Mouse (Mus musculus) embryonic stem cell, embryonic (primary cell): ENCODE results near the gene Vars.
"Not testable (repeated sequence)": the region's sequence is repeated elsewhere in the genome, so short reads cannot be mapped to it uniquely, and the experiment has no call there.

Source experiments
- CTCF ChIA-PET, 4 experiments: fragments of 300-600 bp in 2 of 4; fragments of 350-600 bp in 2 of 4; sonication (Branson Sonifier 250); formaldehyde crosslinking; loops; one replicate each; lab custom pipeline; 2022; ENCODE audit warnings: inconsistent platforms in 2 of 4; lab: Charles Lee
- POLR2A ChIA-PET, 4 experiments: fragments of 300-600 bp in 2 of 4; fragments of 350-600 bp in 2 of 4; sonication (Branson Sonifier 250); formaldehyde crosslinking; loops; one replicate each; lab custom pipeline; 2022; ENCODE audit warnings: antibody characterized with exemption in 4 of 4, inconsistent platforms in 1 of 4; lab: Charles Lee

The Vars gene

DNA sequence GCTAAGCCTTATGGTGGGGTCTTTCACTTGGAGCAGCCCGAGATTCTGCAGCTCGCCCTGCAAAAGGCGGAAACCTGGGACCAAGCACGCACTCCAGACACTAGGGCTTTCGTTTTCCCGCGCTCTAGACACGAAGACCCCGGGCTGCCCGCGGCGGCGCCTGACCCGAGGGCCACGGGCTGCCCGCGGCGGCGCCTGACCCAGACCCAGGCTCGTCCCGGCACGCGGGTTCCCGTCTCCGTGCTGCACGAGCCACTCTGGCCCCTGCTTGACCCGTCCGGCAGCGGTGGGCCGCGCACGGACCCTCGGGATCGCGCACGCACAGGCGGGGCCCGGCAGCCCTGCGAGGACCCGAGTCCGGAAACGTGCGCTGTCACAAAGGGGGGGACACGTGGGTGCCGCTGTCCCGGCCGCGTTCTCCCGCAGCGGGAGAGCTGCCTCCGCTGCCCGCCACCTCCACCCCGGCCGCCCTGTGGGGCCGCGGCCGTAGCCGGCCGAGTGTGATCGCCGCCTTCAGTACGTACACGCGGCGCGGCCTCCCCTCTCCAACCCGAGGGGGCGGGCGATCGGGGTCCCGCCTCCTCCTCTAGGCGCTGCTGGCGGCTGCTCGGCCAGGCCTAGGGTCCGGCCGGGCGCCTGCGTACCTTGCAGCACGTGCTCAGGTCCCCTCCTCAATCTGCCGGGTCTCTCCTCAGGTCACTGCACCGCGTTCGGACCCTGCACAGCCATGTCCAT, at the start of gene Vars:
Gene Vars, plus strand, starts transcription at position 271 of the 735 bp plus-strand sequence.
- ChIA-PET POLR2A (interaction anchor here (0.5 to 7.1 kb wide), 54 partner anchors 7 to 245 kb away, joined by 3 to 51 read pairs (median 4); partner anchors contain the start of genes Ddah2 (in 2 of the 4), Ddx39b (in 2 of the 4), Lsm2 (in 2 of the 4) and Ly6g6e (in 2 of the 4)), CTCF (interaction anchor here in 3 of 4 experiments (0.6 to 1.3 kb wide), 4 partner anchors 48 to 177 kb away, joined by 3 read pairs; partner anchors contain the start of gene Neu1 (in 1 of the 3))

- ChIA-PET CTCF (interaction anchor here in 3 of 4 experiments (0.6 to 1.9 kb wide), 48 partner anchors 11 to 581 kb away, joined by 3 to 13 read pairs (median 4); partner anchors contain the start of genes Lsm2 (in 2 of the 3), Neu1 (in 2 of the 3), Atf6b (in 1 of the 3) and C2 (in 1 of the 3)), POLR2A (interaction anchor here (0.6 to 9.1 kb wide), 193 partner anchors 9 to 1043 kb away, joined by 3 to 216 read pairs (median 5); partner anchors contain the start of genes Agpat1 (in 3 of the 4), H2-DMa (in 3 of the 4), Hspa1a (in 3 of the 4) and Hspa1l (in 3 of the 4))
Observed at GRCm38 (mm10) chr17:34951636-34952377, 49.0 kb upstream of the Vars start.

DNA sequence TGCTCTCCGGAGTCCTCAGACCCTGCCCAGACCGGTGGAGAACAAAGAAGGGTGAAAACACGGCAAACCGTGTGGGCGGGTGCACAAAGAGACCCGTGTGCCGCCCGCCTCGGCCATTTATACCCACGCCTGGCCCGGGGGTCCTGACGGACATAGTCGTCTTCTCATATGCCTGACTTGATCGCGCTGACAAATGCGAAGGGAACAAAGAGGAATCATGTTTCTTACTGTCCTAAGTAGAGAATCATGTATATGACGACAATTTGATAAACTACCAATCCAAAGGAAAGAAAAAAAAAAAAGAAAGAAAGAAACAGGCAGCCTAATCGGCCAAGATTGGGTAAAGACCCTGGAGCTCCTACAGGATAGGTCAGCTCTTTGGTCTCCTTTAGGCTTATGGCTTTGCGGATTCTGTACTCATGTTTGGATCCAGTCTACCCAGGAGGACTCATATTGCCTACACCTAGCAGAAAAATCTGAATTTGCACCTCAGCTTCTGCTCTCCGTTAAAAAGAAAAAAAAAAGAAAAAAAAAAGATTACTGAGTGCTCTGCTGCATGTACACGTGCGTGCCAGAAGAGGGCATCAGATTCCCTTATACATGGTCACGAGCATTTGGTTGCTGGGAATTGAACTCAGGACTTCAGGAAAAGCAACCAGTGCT, 48.3 kb upstream of the Vars start:
- ChIA-PET POLR2A (interaction anchor here (0.6 to 9.1 kb wide), 212 partner anchors 10 to 1044 kb away, joined by 3 to 216 read pairs (median 4); partner anchors contain the start of genes Atf6b (in 3 of the 4), D17H6S53E (in 3 of the 4), Ehmt2 (in 3 of the 4) and Hspa1a (in 3 of the 4)), CTCF (interaction anchor here (0.6 to 1.7 kb wide), 53 partner anchors 11 to 1076 kb away, joined by 3 to 13 read pairs (median 4); partner anchors contain the start of genes Lsm2 (in 2 of the 4), Neu1 (in 2 of the 4), Atf6b (in 1 of the 4) and C2 (in 1 of the 4))

GRCm38 (mm10) chr17:34953258-34953657, 47.5 kb upstream of the Vars start:
- ChIA-PET POLR2A (interaction anchor here in 3 of 4 experiments (0.7 to 9.1 kb wide), 31 partner anchors 10 to 701 kb away, joined by 3 to 216 read pairs (median 10); partner anchors contain the start of genes Lsm2 (in 2 of the 3), Gm20547 (in 1 of the 3), Hspa1a (in 1 of the 3) and Hspa1b (in 1 of the 3)), CTCF (interaction anchor here in 3 of 4 experiments (0.7 to 1.7 kb wide), 4 partner anchors 25 to 203 kb away, joined by 7 to 9 read pairs (median 8); partner anchors contain the start of gene Lsm2 (in 1 of the 3))

- CTCF ChIA-PET: no interaction called here
- POLR2A ChIA-PET: interaction anchor here in 2 of 4 experiments (0.8 to 1.6 kb wide), 2 partner anchors 20 to 106 kb away, joined by 3 to 5 read pairs; partner anchors contain the start of gene Ddah2 (in 1 of the 2)
Observed at GRCm38 (mm10) chr17:34953904-34954303, 46.9 kb upstream of the Vars start.

DNA sequence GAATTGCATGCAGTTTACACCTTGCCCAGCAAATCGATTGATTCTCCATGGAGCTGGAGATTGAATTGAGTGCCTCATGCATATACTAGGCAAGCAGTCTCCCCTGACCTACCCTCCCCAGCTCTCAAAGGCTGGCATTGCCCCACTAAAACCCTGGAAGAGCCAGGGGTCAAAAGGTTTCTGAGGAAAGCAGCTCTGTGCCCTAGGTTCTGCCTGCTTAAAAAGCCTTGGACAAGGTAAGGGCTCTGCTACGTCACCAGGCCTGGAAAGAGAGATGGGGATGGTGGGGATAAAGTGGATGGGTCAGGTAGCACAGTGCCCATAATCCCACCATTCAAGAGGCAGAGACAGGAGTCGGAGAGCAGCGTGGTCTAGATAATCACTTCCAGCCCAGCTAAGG, 46.0 kb upstream of the Vars start:
- CTCF ChIA-PET: interaction anchor here in 2 of 4 experiments (0.6 to 1.2 kb wide), 3 partner anchors 27 to 1063 kb away, joined by 3 to 5 read pairs (median 3); partner anchors contain the start of gene Lsm2 (in 1 of the 2)

GRCm38 (mm10) chr17:34955884-34956283, 44.9 kb upstream of the Vars start:
- CTCF ChIA-PET: interaction anchor here in 2 of 4 experiments (0.5 to 1.3 kb wide), 4 partner anchors 24 to 132 kb away, joined by 3 read pairs; partner anchors contain the start of gene Lsm2 (in 1 of the 2)
- POLR2A ChIA-PET: interaction anchor here in 3 of 4 experiments (0.6 to 3.0 kb wide), 13 partner anchors 8 to 615 kb away, joined by 3 to 32 read pairs (median 4); partner anchors contain the start of genes Lsm2 (in 2 of the 3), Csnk2b (in 1 of the 3), Ddx39b (in 1 of the 3) and Gm20481 (in 1 of the 3)

More for the DNA sequence above, 46.0 kb upstream of the Vars start:
- POLR2A ChIA-PET: interaction anchor here in 3 of 4 experiments (0.8 to 3.0 kb wide), 15 partner anchors 9 to 614 kb away, joined by 3 to 32 read pairs (median 4); partner anchors contain the start of genes Csnk2b (in 1 of the 3), Ddah2 (in 1 of the 3), Gm20481 (in 1 of the 3) and Gpank1 (in 1 of the 3)

- CTCF ChIA-PET: interaction anchor here in 2 of 4 experiments (0.9 to 1.3 kb wide), 2 partner anchors 23 to 131 kb away, joined by 3 read pairs; no protein-coding TSS in a partner anchor
- POLR2A ChIA-PET: interaction anchor here in 3 of 4 experiments (0.7 to 3.0 kb wide), 13 partner anchors 8 to 285 kb away, joined by 3 to 32 read pairs (median 4); partner anchors contain the start of genes Lsm2 (in 2 of the 3), Csnk2b (in 1 of the 3), Ddx39b (in 1 of the 3) and Gm20481 (in 1 of the 3)
Observed at GRCm38 (mm10) chr17:34956340-34956739, 44.4 kb upstream of the Vars start.

GRCm38 (mm10) chr17:34957291-34957690, 43.5 kb upstream of the Vars start:
- POLR2A ChIA-PET: interaction anchor here in 2 of 4 experiments (1.2 to 3.0 kb wide), 4 partner anchors 10 to 24 kb away, joined by 4 to 32 read pairs (median 9); partner anchors contain the start of genes Lsm2 (in 2 of the 2) and Gm20481 (in 1 of the 2)
- CTCF ChIA-PET: not testable (repeated sequence)

- CTCF ChIA-PET: not testable (repeated sequence)
Observed at GRCm38 (mm10) chr17:34957966-34958365, 42.8 kb upstream of the Vars start.

DNA sequence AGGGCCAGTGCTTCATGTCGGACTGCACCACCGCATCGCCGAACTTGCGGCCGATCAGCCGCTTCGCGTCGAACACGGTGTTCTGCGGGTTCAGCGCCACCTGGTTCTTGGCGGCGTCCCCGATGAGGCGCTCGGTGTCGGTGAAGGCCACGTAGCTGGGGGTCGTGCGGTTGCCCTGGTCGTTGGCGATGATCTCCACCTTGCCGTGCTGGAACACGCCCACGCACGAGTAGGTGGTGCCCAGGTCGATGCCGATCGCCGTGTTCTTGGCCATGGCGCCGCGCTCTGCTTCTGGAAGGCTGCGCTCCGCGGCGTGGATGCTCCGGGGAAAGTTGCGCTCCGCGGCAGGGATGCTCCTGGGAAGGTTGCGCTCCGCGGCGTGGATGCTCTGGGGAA, 42.1 kb upstream of the Vars start:
- CTCF ChIA-PET: not testable (repeated sequence)
- POLR2A ChIA-PET: interaction anchor here in 3 of 4 experiments (0.5 to 9.5 kb wide), 18 partner anchors 8 to 852 kb away, joined by 3 to 216 read pairs (median 3); partner anchors contain the start of genes Hspa1l (in 2 of the 3), H2-DMa (in 1 of the 3), Hspa1a (in 1 of the 3) and Lsm2 (in 1 of the 3)

More at GRCm38 (mm10) chr17:34957966-34958365, 42.8 kb upstream of the Vars start:
- POLR2A ChIA-PET: not testable (repeated sequence)

GRCm38 (mm10) chr17:34959130-34959778, 41.5 kb upstream of the Vars start, which contains the start of gene Hspa1b:
Hspa1b (minus strand) TSS chr17:34959238.
- CTCF ChIA-PET: not testable (repeated sequence)
- POLR2A ChIA-PET: interaction anchor here (0.5 to 9.5 kb wide), 19 partner anchors 8 to 852 kb away, joined by 3 to 216 read pairs (median 3); partner anchors contain the start of genes Hspa1l (in 2 of the 4), H2-DMa (in 1 of the 4), Hspa1a (in 1 of the 4) and Lsm2 (in 1 of the 4)

GRCm38 (mm10) chr17:34959881-34960515, 40.8 kb upstream of the Vars start:
- ChIA-PET CTCF (interaction anchor here in 3 of 4 experiments (0.6 to 0.8 kb wide), 4 partner anchors 99 to 650 kb away, joined by 3 to 13 read pairs (median 6); partner anchors contain the start of gene D17H6S53E (in 1 of the 3)), POLR2A (interaction anchor here (0.7 to 9.5 kb wide), 14 partner anchors 7 to 841 kb away, joined by 3 to 216 read pairs (median 3); partner anchors contain the start of genes H2-DMa (in 1 of the 4), Hspa1l (in 1 of the 4) and Lsm2 (in 1 of the 4))

GRCm38 (mm10) chr17:34960702-34961493, 39.9 kb upstream of the Vars start:
- ChIA-PET CTCF (interaction anchor here in 3 of 4 experiments (0.6 to 0.8 kb wide), 4 partner anchors 98 to 649 kb away, joined by 3 to 13 read pairs (median 6); partner anchors contain the start of gene D17H6S53E (in 1 of the 3)), POLR2A (interaction anchor here in 2 of 4 experiments (0.7 to 9.5 kb wide), 8 partner anchors 10 to 119 kb away, joined by 3 to 216 read pairs (median 5); partner anchors contain the start of genes Hspa1a (in 1 of the 2) and Hspa1l (in 1 of the 2))
